Mouse (Mus musculus) cortical plate, adult 2 months (tissue): ENCODE measurements around the gene Tmem181a.
"Not testable (repeated sequence)": the region's sequence is repeated elsewhere in the genome, so short reads cannot be mapped to it uniquely, and the experiment has no call there.

Experiments used
- CTCF ChIP-seq: fragments of 200-500 bp; IDR thresholded peaks from 2 replicates; pipeline ENCODE4 v1.5.1; 2011; ENCODE audit warnings: mild to moderate bottlenecking, control low read depth, low read length; ENCODE audit not compliant: insufficient read depth; ENCODE audit errors: extremely low read depth
- POLR2A ChIP-seq: fragments of 200-500 bp; IDR thresholded peaks from 2 replicates; pipeline ENCODE4 v1.6.1; 2011; ENCODE audit warnings: mild to moderate bottlenecking, low read length, control low read depth; ENCODE audit not compliant: insufficient read depth; ENCODE audit errors: extremely low read depth

GRCm38 (mm10) chr17:6270840-6271239, 14.2 kb downstream of the Tmem181a start:
- TF ChIP-seq CTCF, POLR2A: not testable (repeated sequence)
